Mouse (Mus musculus) cerebellum, postnatal 36 days (tissue): ENCODE results near the gene Vmn1r116.
"Not testable (repeated sequence)": the region's sequence is repeated elsewhere in the genome, so short reads cannot be mapped to it uniquely, and the experiment has no call there.

Experiments used
- DNase-seq, 2 experiments: peaks; one replicate each; pipeline ENCODE4 v3.0.0; 2021 to 2022; ENCODE audit warnings: mixed read lengths in 2 of 2

Gene Vmn1r116

GRCm38 (mm10) chr7:20871956-20872355, at the start of gene Vmn1r116:
Gene Vmn1r116, plus strand, starts transcription at chr7:20872256.
- not testable (repeated sequence) for DNase-seq

- DNase-seq = not testable (repeated sequence)
These were observed 27.2 kb upstream of the Vmn1r116 start, which contains the start of gene Vmn1r115 for GRCm38 (mm10) chr7:20844885-20845284. Gene Vmn1r115, minus strand, starts transcription at chr7:20844985.

GRCm38 (mm10) chr7:20884021-20884420, 12.0 kb downstream of the Vmn1r116 start, which contains the start of gene Vmn1r117:
Gene Vmn1r117, minus strand, starts transcription at chr7:20884121.
- not testable (repeated sequence) for DNase-seq

GRCm38 (mm10) chr7:20912247-20912646, 40.2 kb downstream of the Vmn1r116 start, which contains the start of gene Vmn1r118:
Gene Vmn1r118, minus strand, starts transcription at chr7:20912347.
- DNase-seq = not testable (repeated sequence)
